22 mouse cellular contexts compared by ENCODE assay signal in genomic region chr5:29456895-29457656, GRCm38 (mm10). TPM values are rescaled to one million over a fixed set of nuclear protein-coding genes. Genes with fewer than 3 reads are reported as not detected.
DNase-seq lines count a peak whose midpoint lies in the region; ATAC-seq lines count a peak whose summit lies in the region.
"Had no signal": no experiment of that assay in that cellular context is flagged by ENCODE, and none has a peak within 500 bp of the region (broad histone marks: within the 10 kb centered on the region; RNA-seq: fewer than 3 reads in every experiment).

No protein-coding gene starts in this region.

- H3K4me1 ChIP-seq in embryonic facial prominence, embryonic 14.5 days (ENCODE audit: control insufficient read depth, insufficient read depth, low read length) = no peaks in the 10 kb centered on the region
- H3K4me1 ChIP-seq in embryonic facial prominence, embryonic 10.5 days = no peaks in the 10 kb centered on the region
- H3K4me1 ChIP-seq in hindbrain, embryonic 12.5 days = no peaks in the 10 kb centered on the region
- H3K4me1 ChIP-seq: embryonic facial prominence, embryonic 12.5 days; forebrain, embryonic 12.5 days; hindbrain, embryonic 13.5 days had no signal

- no peak overlapping the region for H3K27ac ChIP-seq in embryonic facial prominence, embryonic 14.5 days (replicated peaks; ENCODE audit: low read depth, low read length)
- H3K27ac ChIP-seq in embryonic facial prominence, embryonic 10.5 days (replicated peaks) = no peak overlapping the region
- H3K27ac ChIP-seq in hindbrain, embryonic 12.5 days = no peak overlapping the region
- H3K27ac ChIP-seq: embryonic facial prominence, embryonic 12.5 days; forebrain, embryonic 12.5 days; gastrocnemius, adult 2 months; heart, embryonic 13.5 days; hindbrain, embryonic 13.5 days; hindbrain, postnatal 0 days had no signal

- peak; percentile 50 for DNase-seq in embryonic facial prominence, embryonic 14.5 days (ENCODE audit: low spot score)
- DNase-seq in embryonic facial prominence, embryonic 10.5 days (ENCODE audit: low spot score) = no peak
- DNase-seq in lung, postnatal 10 days = peak; percentile 18
- no peak for DNase-seq in lung, postnatal 14 days
- DNase-seq in adipocyte (ENCODE audit: low spot score) = peak; percentile 12
- DNase-seq: adrenal gland, postnatal 10 days; cerebellum, adult 11 months; cerebellum, adult 8-10 months; cerebellum, postnatal 14 days; embryo, embryonic 11 days; gastrocnemius, adult 2 months; gastrocnemius, postnatal 25 days; heart, postnatal 4 days had no signal

- no peak overlapping the region for H3K4me3 ChIP-seq in embryonic facial prominence, embryonic 14.5 days (ENCODE audit: low read depth, low read length)
- no peak overlapping the region for H3K4me3 ChIP-seq in embryonic facial prominence, embryonic 10.5 days
- no peak overlapping the region for H3K4me3 ChIP-seq in hindbrain, embryonic 12.5 days
- H3K4me3 ChIP-seq: embryonic facial prominence, embryonic 12.5 days; forebrain, embryonic 12.5 days; gastrocnemius, adult 2 months; heart, embryonic 13.5 days; hindbrain, embryonic 13.5 days had no signal

- peaks cover 31% of the 10 kb centered on the region for H3K36me3 ChIP-seq in embryonic facial prominence, embryonic 14.5 days (ENCODE audit: control insufficient read depth, insufficient read depth, low read length)
- H3K36me3 ChIP-seq in embryonic facial prominence, embryonic 10.5 days (replicated peaks) = peaks cover 66% of the 10 kb centered on the region
- H3K36me3 ChIP-seq in hindbrain, embryonic 12.5 days = peaks cover 30% of the 10 kb centered on the region

- no peak overlapping the region for H3K4me2 ChIP-seq in embryonic facial prominence, embryonic 14.5 days (ENCODE audit: low read depth, low read length)
- H3K4me2 ChIP-seq in hindbrain, embryonic 12.5 days (replicated peaks) = no peak overlapping the region
- H3K4me2 ChIP-seq: embryonic facial prominence, embryonic 12.5 days; forebrain, embryonic 12.5 days; heart, embryonic 13.5 days; hindbrain, embryonic 13.5 days had no signal

- H3K9ac ChIP-seq in embryonic facial prominence, embryonic 14.5 days (ENCODE audit: low read depth, low read length) = no peak overlapping the region
- no peak overlapping the region for H3K9ac ChIP-seq in hindbrain, embryonic 12.5 days
- H3K9ac ChIP-seq: embryonic facial prominence, embryonic 12.5 days; forebrain, embryonic 12.5 days; heart, embryonic 13.5 days; hindbrain, embryonic 13.5 days had no signal

- no peaks in the 10 kb centered on the region for H3K27me3 ChIP-seq in embryonic facial prominence, embryonic 14.5 days (replicated peaks; ENCODE audit: control insufficient read depth, insufficient read depth, low read length)
- no peaks in the 10 kb centered on the region for H3K27me3 ChIP-seq in embryonic facial prominence, embryonic 10.5 days (replicated peaks; ENCODE audit: low read depth, poor library complexity, severe bottlenecking)
- H3K27me3 ChIP-seq in hindbrain, embryonic 12.5 days = no peaks in the 10 kb centered on the region
- H3K27me3 ChIP-seq: embryonic facial prominence, embryonic 12.5 days; forebrain, embryonic 12.5 days; heart, embryonic 13.5 days; hindbrain, embryonic 13.5 days had no signal

- 45% methylated on average over 5 of the region's 5 CpGs for WGBS in embryonic facial prominence, embryonic 14.5 days
- 78% methylated on average over 5 of the region's 5 CpGs for WGBS in embryonic facial prominence, embryonic 10.5 days
- 79% methylated on average over 5 of the region's 5 CpGs for WGBS in hindbrain, embryonic 12.5 days

- peak; percentile 55 for ATAC-seq in embryonic facial prominence, embryonic 14.5 days (ENCODE audit: low read depth)
- ATAC-seq in inflammation-experienced regulatory T-cells, adult 6 months = no peak
- ATAC-seq in hindbrain, embryonic 12.5 days (ENCODE audit: low FRiP score) = no peak
- ATAC-seq: hindbrain, postnatal 0 days had no signal

- no peaks in the 10 kb centered on the region for H3K9me3 ChIP-seq in embryonic facial prominence, embryonic 14.5 days (ENCODE audit: control insufficient read depth, low read length)
- no peaks in the 10 kb centered on the region for H3K9me3 ChIP-seq in embryonic facial prominence, embryonic 10.5 days
- no peaks in the 10 kb centered on the region for H3K9me3 ChIP-seq in hindbrain, embryonic 12.5 days (replicated peaks)
- H3K9me3 ChIP-seq: embryonic facial prominence, embryonic 12.5 days; forebrain, embryonic 12.5 days; heart, embryonic 13.5 days; hindbrain, embryonic 13.5 days had no signal

RNA-seq across cellular contexts. Expression of gene Mnx1, which starts 21.2 kb away (rescaled TPM):
- polyA plus RNA-seq in embryonic facial prominence, embryonic 14.5 days (2014; fragmentation: Nextera tagmentation; extraction: Ambion mirVana) = 0.10 TPM in 1 of 2 replicates, not detected in the other
- polyA plus RNA-seq in embryonic facial prominence, embryonic 10.5 days (2016; fragmentation: Nextera tagmentation; extraction: Ambion mirVana) = not detected in 2 replicates
- not detected for polyA plus RNA-seq in inflammation-experienced regulatory T-cells, adult 6 months (2017; shearing (Covaris generic))
- 0.23 and 0.73 TPM in 2 replicates for polyA plus RNA-seq in hindbrain, embryonic 12.5 days (2016; fragmentation: Nextera tagmentation; extraction: Ambion mirVana)
- polyA plus RNA-seq: C2C12; embryonic facial prominence, embryonic 12.5 days; heart, embryonic 13.5 days; heart, postnatal 0 days; hindbrain, postnatal 0 days had no signal

RNA-seq across cellular contexts. Expression of gene Nom1, which starts 22.6 kb away (rescaled TPM):
- polyA plus RNA-seq in embryonic facial prominence, embryonic 14.5 days (2014; fragmentation: Nextera tagmentation; extraction: Ambion mirVana) = 17.4 and 28.9 TPM in 2 replicates
- 35.8 and 36.4 TPM in 2 replicates for polyA plus RNA-seq in embryonic facial prominence, embryonic 10.5 days (2016; fragmentation: Nextera tagmentation; extraction: Ambion mirVana)
- 10 to 100 TPM in 2 of 3 experiments, 1 to 10 TPM in 1; 7.8 to 14.4 (median 11.4) TPM for polyA plus RNA-seq in inflammation-experienced regulatory T-cells, adult 6 months (2017; shearing (Covaris generic))
- polyA plus RNA-seq in hindbrain, embryonic 12.5 days (2016; fragmentation: Nextera tagmentation; extraction: Ambion mirVana) = 23.5 and 24.4 TPM in 2 replicates

Comparison
In these comparisons a context has a peak if more than half of its experiments do, and no peak if none do; other contexts are left out.
1. DNase-seq: peak in embryonic facial prominence, embryonic 14.5 days (single experiment), lung, postnatal 10 days (single experiment) and adipocyte (single experiment); none in embryonic facial prominence, embryonic 10.5 days (single experiment) and lung, postnatal 14 days (single experiment).